ENCODE assay signal across 14 mouse cellular contexts in genomic region chr2:126817414-126817813, GRCm38 (mm10).
"Had no signal": no experiment of that assay in that cellular context is flagged by ENCODE, and none has a peak within 500 bp of the region (broad histone marks: within the 10 kb centered on the region; RNA-seq: fewer than 3 reads in every experiment).

No protein-coding gene starts in this region.

- H3K4me2 ChIP-seq: limb, embryonic 15.5 days; lung, embryonic 14.5 days; midbrain, embryonic 12.5 days had no signal

- DNase-seq: kidney, adult 11 months; kidney, adult 9 months; kidney, postnatal 36 days; layer of hippocampus, adult 9-11 months; layer of hippocampus, postnatal 36 days; lung, embryonic 14.5 days; lung, postnatal 10 days; lung, postnatal 4 days; right cerebral cortex, adult 18-20 months; right cerebral cortex, postnatal 25 days; thymus, postnatal 4 days had no signal

- H3K27me3 ChIP-seq: limb, embryonic 15.5 days; midbrain, embryonic 12.5 days had no signal

- H3K27ac ChIP-seq: kidney, postnatal 0 days; limb, embryonic 15.5 days; midbrain, embryonic 12.5 days had no signal

- H3K4me1 ChIP-seq: limb, embryonic 15.5 days; midbrain, embryonic 12.5 days had no signal

- H3K9me3 ChIP-seq: limb, embryonic 15.5 days; midbrain, embryonic 12.5 days had no signal

- H3K4me3 ChIP-seq: limb, embryonic 15.5 days; midbrain, embryonic 12.5 days had no signal

- H3K9ac ChIP-seq: limb, embryonic 15.5 days; lung, embryonic 14.5 days; midbrain, embryonic 12.5 days had no signal
